Mouse (Mus musculus): ENCODE data around the gene Extl1. TPM values are rescaled to one million over a fixed set of nuclear protein-coding genes. Genes with fewer than 3 reads are reported as not detected.

The Extl1 gene
- total and polyA plus RNA-seq, 3 experiments: 0.05 TPM; not detected in 2

DNA sequence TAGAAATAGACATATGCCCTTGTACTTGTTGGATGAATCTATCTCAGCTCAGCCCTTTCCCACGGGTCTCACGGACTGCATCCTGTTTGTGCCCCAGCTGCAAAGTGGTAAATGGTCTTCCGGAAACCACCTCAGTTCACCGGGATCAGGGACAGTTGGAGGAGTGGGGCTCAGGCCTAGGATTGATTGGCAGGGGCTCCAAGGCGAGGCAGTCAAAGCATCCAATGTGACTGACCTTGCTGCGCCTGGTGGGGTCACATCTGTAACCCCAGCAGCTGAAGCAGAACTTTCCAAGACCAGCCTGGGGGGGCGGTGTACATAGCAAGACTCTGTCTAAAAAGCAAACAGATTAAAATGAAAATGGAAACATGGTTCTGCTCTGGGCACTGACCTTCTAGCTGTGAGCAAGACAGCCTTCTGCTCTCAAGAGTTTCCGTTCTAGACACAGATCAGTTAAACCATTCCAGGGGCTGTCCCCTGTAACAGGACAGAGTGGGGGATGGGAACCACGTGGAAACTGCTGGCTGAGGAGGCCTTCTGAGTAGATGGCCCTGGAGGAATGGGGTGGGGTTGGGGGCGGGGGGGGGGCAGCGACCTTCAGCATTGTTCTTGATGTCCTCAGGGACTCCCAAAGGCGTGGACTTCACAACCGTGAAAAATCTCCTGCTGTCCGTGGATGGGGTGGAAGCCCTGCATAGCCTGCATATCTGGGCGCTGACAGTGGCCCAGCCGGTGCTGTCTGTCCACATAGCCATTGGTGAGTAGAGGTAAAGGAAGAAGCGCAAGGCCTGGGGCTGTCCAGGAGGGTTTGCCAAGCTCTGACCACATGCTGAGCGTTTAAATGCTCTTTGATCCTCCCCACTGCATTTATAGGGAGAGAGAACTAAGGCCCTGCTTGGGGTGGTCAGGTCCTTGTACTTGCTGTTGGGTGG lies 32.1 kb downstream of the Extl1 start:
- Histone ChIP-seq H3K9me3 (replicated peaks) (no peaks in the 10 kb centered on the region), H3K4me1 (ENCODE audit: insufficient read depth, low read depth, low read length) (peaks cover 70% of the 10 kb centered on the region), H3K36me3 (replicated peaks) (peaks cover 97% of the 10 kb centered on the region), H3K4me3 (ENCODE audit: low read depth, low read length) (no peak overlapping the region), H3K27me3 (ENCODE audit: insufficient read depth, low read length) (no peaks in the 10 kb centered on the region)
- TF ChIP-seq GATA1 (IDR thresholded peaks at IDR 0.05; ENCODE audit: borderline replicate concordance, low read length) (no peak), TAL1 (conservative IDR thresholded peaks at IDR 0.05; ENCODE audit: low read depth, low read length) (no peak), CTCF (IDR thresholded peaks at IDR 0.05; ENCODE audit: low read depth, low read length) (no peak), GATA2 (IDR thresholded peaks at IDR 0.05; ENCODE audit: borderline replicate concordance, low read depth, low read length) (no peak), POLR2AphosphoS5 (IDR thresholded peaks at IDR 0.05; ENCODE audit: insufficient replicate concordance, low read depth, low read length) (no peak)
- ATAC-seq (ENCODE audit: extremely low read depth, insufficient number of reproducible peaks, low FRiP score, poor library complexity, severe bottlenecking): no peak
- DNase-seq (ENCODE audit: low spot score): no peak

DNA sequence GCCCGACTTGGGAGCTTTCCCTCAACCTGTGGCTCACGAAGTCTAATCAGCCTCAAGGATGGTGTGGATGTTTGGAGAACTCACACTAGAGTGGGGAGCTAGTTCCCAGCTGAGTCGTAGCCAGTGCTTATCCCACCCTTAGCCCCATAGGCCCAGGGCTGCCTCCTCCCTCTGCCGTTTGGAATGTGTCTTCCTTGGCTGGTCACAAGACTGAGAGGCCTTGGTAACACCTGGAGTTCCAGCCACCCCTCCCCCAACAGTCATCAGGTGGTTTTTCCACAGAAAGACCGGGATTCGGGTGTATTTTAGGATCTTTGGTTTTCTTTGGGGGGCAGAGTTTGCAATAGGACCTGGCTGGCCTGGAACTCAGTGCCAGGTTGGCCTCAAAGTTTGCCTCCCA lies 33.0 kb downstream of the Extl1 start:
- Histone ChIP-seq H3K4me1 (ENCODE audit: insufficient read depth, low read depth, low read length) (peaks cover 69% of the 10 kb centered on the region), H3K27me3 (ENCODE audit: insufficient read depth, low read length) (no peaks in the 10 kb centered on the region), H3K4me3 (ENCODE audit: low read depth, low read length) (no peak overlapping the region), H3K36me3 (replicated peaks) (peaks cover 99% of the 10 kb centered on the region), H3K9me3 (replicated peaks) (no peaks in the 10 kb centered on the region)
- TF ChIP-seq POLR2AphosphoS5 (IDR thresholded peaks at IDR 0.05; ENCODE audit: insufficient replicate concordance, low read depth, low read length) (no peak), CTCF (IDR thresholded peaks at IDR 0.05; ENCODE audit: low read depth, low read length) (no peak), GATA2 (IDR thresholded peaks at IDR 0.05; ENCODE audit: borderline replicate concordance, low read depth, low read length) (no peak), GATA1 (IDR thresholded peaks at IDR 0.05; ENCODE audit: borderline replicate concordance, low read length) (no peak), TAL1 (conservative IDR thresholded peaks at IDR 0.05; ENCODE audit: low read depth, low read length) (no peak)
- ATAC-seq (ENCODE audit: extremely low read depth, insufficient number of reproducible peaks, low FRiP score, poor library complexity, severe bottlenecking) (no peak), DNase-seq (ENCODE audit: low spot score) (no peak)

DNA sequence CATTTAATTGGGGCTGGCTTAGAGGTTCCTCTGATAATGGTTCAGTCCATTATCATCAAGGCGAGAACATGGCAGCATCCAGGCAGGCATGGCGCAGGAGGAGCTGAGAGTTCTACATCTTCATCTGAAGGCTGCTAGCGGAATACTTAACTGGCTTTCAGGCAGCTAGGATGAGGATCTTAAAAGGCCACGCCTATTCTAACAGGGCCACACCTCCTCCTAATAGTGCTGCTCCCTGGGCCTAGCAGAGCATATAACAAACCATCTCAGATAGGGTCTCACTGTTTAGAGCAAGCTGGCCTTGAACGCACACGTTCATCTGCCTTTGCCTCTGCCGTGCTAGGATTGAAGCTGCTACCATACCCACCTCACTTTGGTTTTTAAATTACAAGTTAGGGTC lies 33.8 kb downstream of the Extl1 start:
- no peaks in the 10 kb centered on the region for H3K27me3 ChIP-seq (ENCODE audit: insufficient read depth, low read length)
- H3K4me1 ChIP-seq (ENCODE audit: insufficient read depth, low read depth, low read length): peaks cover 66% of the 10 kb centered on the region
- peaks cover 97% of the 10 kb centered on the region for H3K36me3 ChIP-seq (replicated peaks)
- no peaks in the 10 kb centered on the region for H3K9me3 ChIP-seq (replicated peaks)
- DNase-seq (ENCODE audit: low spot score): no peak
- no peak for ATAC-seq (ENCODE audit: extremely low read depth, insufficient number of reproducible peaks, low FRiP score, poor library complexity, severe bottlenecking)
- TF ChIP-seq POLR2AphosphoS5 (IDR thresholded peaks at IDR 0.05; ENCODE audit: insufficient replicate concordance, low read depth, low read length): no peak
- no peak for TF ChIP-seq GATA1 (IDR thresholded peaks at IDR 0.05; ENCODE audit: borderline replicate concordance, low read length)
- no peak for TF ChIP-seq GATA2 (IDR thresholded peaks at IDR 0.05; ENCODE audit: borderline replicate concordance, low read depth, low read length)
- TF ChIP-seq CTCF (IDR thresholded peaks at IDR 0.05; ENCODE audit: low read depth, low read length): no peak
- no peak for TF ChIP-seq TAL1 (conservative IDR thresholded peaks at IDR 0.05; ENCODE audit: low read depth, low read length)
- no peak overlapping the region for H3K4me3 ChIP-seq (ENCODE audit: low read depth, low read length)

DNA sequence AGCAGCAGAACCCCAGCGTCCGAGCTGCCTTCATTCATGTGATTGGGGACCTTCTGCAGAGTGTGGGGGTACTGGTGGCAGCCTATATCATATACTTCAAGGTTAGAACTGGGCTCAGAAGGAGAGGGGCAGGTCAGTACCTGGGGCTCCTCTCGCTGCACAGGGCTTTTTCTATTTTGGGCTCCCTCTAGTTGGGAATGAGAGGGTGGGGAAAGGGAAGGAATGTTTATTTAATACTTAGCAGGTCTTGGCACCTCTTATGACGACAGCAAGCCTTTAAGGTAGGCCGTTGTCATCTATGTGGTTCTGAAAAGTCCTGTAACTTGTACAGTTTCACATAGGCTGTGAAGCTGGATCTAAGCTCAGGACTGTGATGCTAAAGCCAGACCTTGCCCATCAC lies 35.1 kb downstream of the Extl1 start:
- Histone ChIP-seq H3K4me3 (ENCODE audit: low read depth, low read length) (no peak overlapping the region), H3K4me1 (ENCODE audit: insufficient read depth, low read depth, low read length) (peaks cover 60% of the 10 kb centered on the region), H3K27me3 (ENCODE audit: insufficient read depth, low read length) (no peaks in the 10 kb centered on the region), H3K36me3 (replicated peaks) (peaks cover 86% of the 10 kb centered on the region), H3K9me3 (replicated peaks) (no peaks in the 10 kb centered on the region)
- DNase-seq (ENCODE audit: low spot score): no peak
- no peak for ATAC-seq (ENCODE audit: extremely low read depth, insufficient number of reproducible peaks, low FRiP score, poor library complexity, severe bottlenecking)
- TF ChIP-seq GATA1 (IDR thresholded peaks at IDR 0.05; ENCODE audit: borderline replicate concordance, low read length) (no peak), POLR2AphosphoS5 (IDR thresholded peaks at IDR 0.05; ENCODE audit: insufficient replicate concordance, low read depth, low read length) (no peak)

DNA sequence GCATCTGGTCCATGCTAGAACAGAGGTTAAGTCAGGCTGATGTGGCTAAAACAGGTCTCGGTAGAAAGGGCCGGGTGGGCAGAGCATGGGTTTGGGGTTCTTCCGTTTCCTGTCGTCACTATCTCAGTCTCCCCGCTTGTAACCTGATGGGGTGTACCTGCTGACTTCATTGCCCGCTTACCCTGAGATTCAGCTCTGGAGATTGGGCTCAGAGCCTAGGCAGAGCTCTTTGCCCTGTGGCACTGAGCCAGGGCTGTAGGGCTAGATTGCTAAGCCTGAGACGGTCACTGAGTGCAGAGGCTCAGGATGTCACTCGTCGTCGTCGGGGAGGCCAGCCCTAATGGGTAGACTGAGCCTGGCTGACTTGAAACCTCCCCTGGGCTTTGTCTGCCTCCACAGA lies 35.6 kb downstream of the Extl1 start:
- no peaks in the 10 kb centered on the region for H3K27me3 ChIP-seq (ENCODE audit: insufficient read depth, low read length)
- DNase-seq (ENCODE audit: low spot score): no peak
- TF ChIP-seq GATA2 (IDR thresholded peaks at IDR 0.05; ENCODE audit: borderline replicate concordance, low read depth, low read length): no peak
- TF ChIP-seq POLR2AphosphoS5 (IDR thresholded peaks at IDR 0.05; ENCODE audit: insufficient replicate concordance, low read depth, low read length): no peak
- no peak for TF ChIP-seq GATA1 (IDR thresholded peaks at IDR 0.05; ENCODE audit: borderline replicate concordance, low read length)
- TF ChIP-seq TAL1 (conservative IDR thresholded peaks at IDR 0.05; ENCODE audit: low read depth, low read length): no peak
- TF ChIP-seq CTCF (IDR thresholded peaks at IDR 0.05; ENCODE audit: low read depth, low read length): no peak
- no peaks in the 10 kb centered on the region for H3K9me3 ChIP-seq (replicated peaks)
- H3K36me3 ChIP-seq (replicated peaks): peaks cover 81% of the 10 kb centered on the region
- H3K4me3 ChIP-seq (ENCODE audit: low read depth, low read length): no peak overlapping the region
- no peak for ATAC-seq (ENCODE audit: extremely low read depth, insufficient number of reproducible peaks, low FRiP score, poor library complexity, severe bottlenecking)
- H3K4me1 ChIP-seq (ENCODE audit: insufficient read depth, low read depth, low read length): peaks cover 60% of the 10 kb centered on the region

DNA sequence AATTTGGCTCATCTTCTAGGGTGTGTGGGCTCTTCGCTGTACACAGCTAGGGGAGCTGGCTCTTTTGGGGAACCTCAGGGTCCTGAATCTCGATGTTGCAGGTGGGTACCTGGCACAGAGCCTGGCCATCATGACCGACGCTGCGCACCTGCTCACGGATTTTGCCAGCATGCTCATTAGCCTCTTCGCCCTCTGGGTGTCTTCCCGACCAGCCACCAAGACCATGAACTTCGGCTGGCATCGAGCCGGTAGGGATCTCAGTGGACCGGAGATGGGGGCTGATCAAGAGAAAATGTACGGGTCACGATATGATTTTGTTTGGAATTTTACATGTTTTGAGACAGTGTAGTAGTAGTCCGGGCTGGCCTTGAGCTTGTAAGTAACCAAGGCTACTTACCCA lies 37.8 kb downstream of the Extl1 start:
- H3K4me3 ChIP-seq (ENCODE audit: low read depth, low read length): no peak overlapping the region; the same call in 1 of the 2 replicates
- H3K4me1 ChIP-seq (ENCODE audit: insufficient read depth, low read depth, low read length): peaks cover 57% of the 10 kb centered on the region
- no peak for ATAC-seq (ENCODE audit: extremely low read depth, insufficient number of reproducible peaks, low FRiP score, poor library complexity, severe bottlenecking)
- H3K9me3 ChIP-seq (replicated peaks): peaks cover 3% of the 10 kb centered on the region
- H3K27me3 ChIP-seq (ENCODE audit: insufficient read depth, low read length): no peaks in the 10 kb centered on the region
- no peak for TF ChIP-seq POLR2AphosphoS5 (IDR thresholded peaks at IDR 0.05; ENCODE audit: insufficient replicate concordance, low read depth, low read length)
- no peak for TF ChIP-seq GATA2 (IDR thresholded peaks at IDR 0.05; ENCODE audit: borderline replicate concordance, low read depth, low read length)
- no peak for TF ChIP-seq TAL1 (conservative IDR thresholded peaks at IDR 0.05; ENCODE audit: low read depth, low read length)
- no peak for TF ChIP-seq CTCF (IDR thresholded peaks at IDR 0.05; ENCODE audit: low read depth, low read length)
- no peak for TF ChIP-seq GATA1 (IDR thresholded peaks at IDR 0.05; ENCODE audit: borderline replicate concordance, low read length)
- no peak for DNase-seq (ENCODE audit: low spot score)
- H3K36me3 ChIP-seq (replicated peaks): peaks cover 59% of the 10 kb centered on the region
